Mouse (Mus musculus): ENCODE results near the gene Fignl2.

The Fignl2 gene

GRCm38 (mm10) chr15:101092829-101093648, 14.7 kb upstream of the Fignl2 start:
- DNase-seq = peak; percentile 80 to 89

- DNase-seq = peak; percentile 45 to 65
Observed at GRCm38 (mm10) chr15:101092121-101092828, 13.9 kb upstream of the Fignl2 start.

- no peak for DNase-seq
Observed at GRCm38 (mm10) chr15:101091551-101091950, 13.2 kb upstream of the Fignl2 start.

GRCm38 (mm10) chr15:101088291-101088690, 9.9 kb upstream of the Fignl2 start:
- no peak for DNase-seq

GRCm38 (mm10) chr15:101086956-101087355, 8.6 kb upstream of the Fignl2 start:
- peak in 1 of 2 experiments; percentile 49 for DNase-seq

- no peak for DNase-seq
Observed at GRCm38 (mm10) chr15:101086451-101086850, 8.1 kb upstream of the Fignl2 start.

- DNase-seq = no peak
Observed at GRCm38 (mm10) chr15:101084499-101084898, 6.1 kb upstream of the Fignl2 start.

- DNase-seq = peak in 1 of 2 experiments; percentile 27
Observed at GRCm38 (mm10) chr15:101082236-101082635, 3.9 kb upstream of the Fignl2 start.

GRCm38 (mm10) chr15:101081035-101081548, 2.7 kb upstream of the Fignl2 start:
- peak in 1 of 2 experiments; percentile 28 for DNase-seq

GRCm38 (mm10) chr15:101080031-101080520, 1.7 kb upstream of the Fignl2 start:
- no peak for DNase-seq

- peak; percentile 91 to 95 for DNase-seq
Observed at GRCm38 (mm10) chr15:101078731-101079156, 377 bp upstream of the Fignl2 start.

GRCm38 (mm10) chr15:101077001-101077812, 1.2 kb downstream of the Fignl2 start:
- peak; percentile 53 to 71 for DNase-seq

GRCm38 (mm10) chr15:101076071-101077000, 2.0 kb downstream of the Fignl2 start:
- peak; percentile 69 to 82 for DNase-seq

- peak in 1 of 2 experiments; percentile 67 for DNase-seq
Observed at GRCm38 (mm10) chr15:101075656-101076055, 2.7 kb downstream of the Fignl2 start.

- DNase-seq = peak; percentile 53 to 68
Observed at GRCm38 (mm10) chr15:101075150-101075549, 3.2 kb downstream of the Fignl2 start.

- no peak for DNase-seq
Observed at GRCm38 (mm10) chr15:101074067-101074466, 4.3 kb downstream of the Fignl2 start.

GRCm38 (mm10) chr15:101072736-101073135, 5.6 kb downstream of the Fignl2 start:
- no peak for DNase-seq

GRCm38 (mm10) chr15:101070762-101071161, 7.6 kb downstream of the Fignl2 start:
- DNase-seq = peak; percentile 65 to 81

GRCm38 (mm10) chr15:101069641-101070190, 8.7 kb downstream of the Fignl2 start:
- peak; percentile 67 to 78 for DNase-seq

GRCm38 (mm10) chr15:101068671-101069070, 9.7 kb downstream of the Fignl2 start:
- peak in 1 of 2 experiments; percentile 53 for DNase-seq

GRCm38 (mm10) chr15:101068029-101068428, 10.3 kb downstream of the Fignl2 start:
- peak; percentile 60 to 69 for DNase-seq

Data from kidney, postnatal 4 days (tissue).